Mouse (Mus musculus) forebrain, embryonic 16.5 days (tissue): ENCODE measurements around the gene Myh9. TPM values are rescaled to one million over a fixed set of nuclear protein-coding genes. Genes with fewer than 3 reads are reported as not detected.
A peak's percentile ranks its signal among the peaks of the same experiment; 100 is the strongest.
"Not testable (repeated sequence)": the region's sequence is repeated elsewhere in the genome, so short reads cannot be mapped to it uniquely, and the experiment has no call there.

ENCODE experiments used
- ATAC-seq: fragments of 200-750 bp; cut with Nextera tagmentation; 2 replicates; pipeline ENCODE4 v1.8.0; 2017; ENCODE audit warnings: mild to moderate bottlenecking, moderate library complexity
- H3K27ac ChIP-seq: fragments of 300-500 bp; sonication (generic); 2 replicates; pipeline ENCODE4 v1.5.1; 2014; ENCODE audit warnings: low read length, control low read depth
- H3K27me3 ChIP-seq: fragments of 300-500 bp; sonication (generic); replicated peaks from 2 replicates; pipeline ENCODE4 v1.6.1; 2014; ENCODE audit warnings: low read length; ENCODE audit not compliant: control insufficient read depth, insufficient read depth
- H3K36me3 ChIP-seq: fragments of 300-500 bp; sonication (generic); 2 replicates; pipeline ENCODE4 v1.6.1; 2014; ENCODE audit not compliant: control insufficient read depth, insufficient read depth
- H3K4me1 ChIP-seq: fragments of 300-500 bp; sonication (generic); replicated peaks from 2 replicates; pipeline ENCODE4 v1.6.1; 2014; ENCODE audit warnings: low read length; ENCODE audit not compliant: control insufficient read depth, insufficient read depth
- H3K4me2 ChIP-seq: fragments of 300-500 bp; sonication (generic); 2 replicates; pipeline ENCODE4 v1.6.1; 2014; ENCODE audit warnings: mild to moderate bottlenecking, low read length, control low read depth
- H3K4me3 ChIP-seq: fragments of 300-500 bp; sonication (generic); replicated peaks from 2 replicates; pipeline ENCODE4 v1.5.1; 2014; ENCODE audit warnings: mild to moderate bottlenecking, low read length, control low read depth
- H3K9ac ChIP-seq: fragments of 300-500 bp; sonication (generic); replicated peaks from 2 replicates; pipeline ENCODE4 v1.6.1; 2014; ENCODE audit warnings: low read depth, low read length, control low read depth
- H3K9me3 ChIP-seq: fragments of 300-500 bp; sonication (generic); 2 replicates; pipeline ENCODE4 v1.6.1; 2016; ENCODE audit warnings: low read length; ENCODE audit not compliant: control insufficient read depth
- WGBS: fragments of 180-500 bp; shearing (Covaris S2); extraction: QIAGEN DNeasy Blood & Tissue Kit; methylation state at CpG from one replicate; pipeline ENCODE4 v1.1.7; 2014; 5-methylcytosine and 5-hydroxymethylcytosine counted together
- polyA plus RNA-seq: library from polyadenylated mRNA; unstranded; fragments of >200 nt; fragmentation: Nextera tagmentation; extraction: Ambion mirVana; gene quantifications from 2 replicates; pipeline ENCODE4 v1.2.1, GENCODE M21; 2015

The Myh9 gene
- polyA plus RNA-seq, 1 experiment from 2014 or later: 13.6 TPM

- H3K36me3 ChIP-seq: no peaks in the 10 kb centered on the region
- no peak overlapping the region for H3K9ac ChIP-seq
- no peak overlapping the region for H3K4me3 ChIP-seq
- H3K9me3 ChIP-seq: no peaks in the 10 kb centered on the region
- H3K4me1 ChIP-seq: no peaks in the 10 kb centered on the region
- no peak for ATAC-seq
- H3K27ac ChIP-seq: no peak overlapping the region
- no peaks in the 10 kb centered on the region for H3K27me3 ChIP-seq
- H3K4me2 ChIP-seq: no peak overlapping the region
- WGBS: 35% methylated on average over 1 of the region's 1 CpGs
Measured at GRCm38 (mm10) chr15:77750461-77750860, 91.5 kb downstream of the Myh9 start.

GRCm38 (mm10) chr15:77749717-77750116 lies 92.3 kb downstream of the Myh9 start:
- Histone ChIP-seq H3K9me3 (no peaks in the 10 kb centered on the region), H3K4me3 (no peak overlapping the region)
- 94% methylated on average over 10 of the region's 10 CpGs for WGBS

GRCm38 (mm10) chr15:77748414-77748813 lies 93.6 kb downstream of the Myh9 start:
- 83% methylated on average over 3 of the region's 3 CpGs for WGBS
- H3K36me3 ChIP-seq: no peaks in the 10 kb centered on the region
- no peak overlapping the region for H3K4me3 ChIP-seq
- H3K9ac ChIP-seq: no peak overlapping the region
- ATAC-seq: no peak
- H3K4me2 ChIP-seq: no peak overlapping the region
- no peak overlapping the region for H3K27ac ChIP-seq
- H3K27me3 ChIP-seq: no peaks in the 10 kb centered on the region
- H3K9me3 ChIP-seq: no peaks in the 10 kb centered on the region
- H3K4me1 ChIP-seq: no peaks in the 10 kb centered on the region

More at GRCm38 (mm10) chr15:77749717-77750116, 92.3 kb downstream of the Myh9 start:
- Histone ChIP-seq H3K36me3 (no peaks in the 10 kb centered on the region), H3K4me2 (no peak overlapping the region), H3K27ac (no peak overlapping the region), H3K9ac (no peak overlapping the region), H3K4me1 (no peaks in the 10 kb centered on the region), H3K27me3 (no peaks in the 10 kb centered on the region)
- no peak for ATAC-seq

- Histone ChIP-seq H3K27ac (no peak overlapping the region), H3K27me3 (no peaks in the 10 kb centered on the region), H3K9me3 (no peaks in the 10 kb centered on the region), H3K4me3 (no peak overlapping the region), H3K4me2 (no peak overlapping the region), H3K9ac (no peak overlapping the region), H3K36me3 (no peaks in the 10 kb centered on the region), H3K4me1 (no peaks in the 10 kb centered on the region)
- 95% methylated on average over 1 of the region's 1 CpGs for WGBS
- ATAC-seq: peak; percentile 36; the same call in 1 of the 2 replicates
Measured at GRCm38 (mm10) chr15:77746326-77746725, 95.6 kb downstream of the Myh9 start.

- Histone ChIP-seq H3K27ac (no peak overlapping the region), H3K27me3 (no peaks in the 10 kb centered on the region), H3K4me2 (no peak overlapping the region), H3K9ac (no peak overlapping the region), H3K9me3 (no peaks in the 10 kb centered on the region), H3K36me3 (no peaks in the 10 kb centered on the region), H3K4me1 (no peaks in the 10 kb centered on the region), H3K4me3 (no peak overlapping the region)
- no peak for ATAC-seq
Measured at GRCm38 (mm10) chr15:77745081-77745480, 96.9 kb downstream of the Myh9 start.

GRCm38 (mm10) chr15:77744632-77745031 lies 97.3 kb downstream of the Myh9 start:
- Histone ChIP-seq H3K27me3 (no peaks in the 10 kb centered on the region), H3K4me1 (no peaks in the 10 kb centered on the region), H3K36me3 (no peaks in the 10 kb centered on the region), H3K27ac (no peak overlapping the region), H3K4me2 (no peak overlapping the region), H3K9me3 (no peaks in the 10 kb centered on the region), H3K4me3 (no peak overlapping the region), H3K9ac (no peak overlapping the region)
- 56% methylated on average over 5 of the region's 5 CpGs for WGBS
- ATAC-seq: no peak

GRCm38 (mm10) chr15:77741556-77741955 lies 100.4 kb downstream of the Myh9 start:
- not testable (repeated sequence) for H3K9me3 ChIP-seq, H3K27me3 ChIP-seq, H3K4me3 ChIP-seq, ATAC-seq, H3K36me3 ChIP-seq, H3K9ac ChIP-seq, H3K4me1 ChIP-seq, H3K4me2 ChIP-seq, H3K27ac ChIP-seq
- 90% methylated on average over 6 of the region's 6 CpGs for WGBS

- no peak overlapping the region for H3K4me3 ChIP-seq
- H3K4me2 ChIP-seq: no peak overlapping the region
- H3K36me3 ChIP-seq: no peaks in the 10 kb centered on the region
- no peak overlapping the region for H3K9ac ChIP-seq
- no peak for ATAC-seq
- H3K9me3 ChIP-seq: no peaks in the 10 kb centered on the region
- 79% methylated on average over 9 of the region's 9 CpGs for WGBS
- H3K4me1 ChIP-seq: no peaks in the 10 kb centered on the region
- H3K27ac ChIP-seq: no peak overlapping the region
- no peaks in the 10 kb centered on the region for H3K27me3 ChIP-seq
Measured at GRCm38 (mm10) chr15:77740511-77741297, 101.3 kb downstream of the Myh9 start.

GRCm38 (mm10) chr15:77733903-77734302 lies 108.1 kb downstream of the Myh9 start:
- H3K9ac ChIP-seq, H3K27ac ChIP-seq, H3K27me3 ChIP-seq, H3K4me2 ChIP-seq, H3K9me3 ChIP-seq, H3K4me1 ChIP-seq, ATAC-seq, H3K4me3 ChIP-seq, H3K36me3 ChIP-seq: not testable (repeated sequence)
- WGBS: 63% methylated on average over 4 of the region's 4 CpGs

GRCm38 (mm10) chr15:77733380-77733779 lies 108.6 kb downstream of the Myh9 start:
- WGBS: 77% methylated on average over 8 of the region's 8 CpGs
- not testable (repeated sequence) for H3K4me2 ChIP-seq, H3K9ac ChIP-seq, ATAC-seq, H3K9me3 ChIP-seq, H3K27ac ChIP-seq, H3K36me3 ChIP-seq, H3K4me1 ChIP-seq, H3K27me3 ChIP-seq, H3K4me3 ChIP-seq
